Mouse (Mus musculus) kidney, postnatal 0 days (tissue): ENCODE data around the gene Syap1. TPM values are rescaled to one million over a fixed set of nuclear protein-coding genes. Genes with fewer than 3 reads are reported as not detected.

Experiments
- ATAC-seq: fragments of 200-750 bp; cut with Nextera tagmentation; replicated peaks from 2 replicates; pipeline ENCODE4 v1.8.0; 2017; ENCODE audit warnings: low read depth, moderate number of reproducible peaks, moderate TSS enrichment, moderate library complexity; ENCODE audit not compliant: low FRiP score
- DNase-seq: peaks from one replicate; pipeline ENCODE4 v3.0.0-alpha.2; 2016; ENCODE audit warnings: low spot score
- H3K27ac ChIP-seq: fragments of 300-500 bp; sonication (generic); 2 replicates; pipeline ENCODE4 v1.5.1; 2014; ENCODE audit warnings: mild to moderate bottlenecking
- H3K27me3 ChIP-seq: fragments of 300-500 bp; sonication (generic); 2 replicates; pipeline ENCODE4 v1.6.1; 2014; ENCODE audit warnings: low read length, mixed read lengths; ENCODE audit not compliant: insufficient read depth
- H3K36me3 ChIP-seq: fragments of 300-500 bp; sonication (generic); 2 replicates; pipeline ENCODE4 v1.6.1; 2014; ENCODE audit warnings: low read length, mixed read lengths; ENCODE audit not compliant: insufficient read depth
- H3K4me1 ChIP-seq: fragments of 300-500 bp; sonication (generic); replicated peaks from 2 replicates; pipeline ENCODE4 v1.6.1; 2014; ENCODE audit warnings: antibody characterized with exemption, low read length, mixed read lengths; ENCODE audit not compliant: insufficient read depth
- H3K4me2 ChIP-seq: fragments of 300-500 bp; sonication (generic); 2 replicates; pipeline ENCODE4 v1.6.1; 2014; ENCODE audit warnings: mild to moderate bottlenecking, low read length, moderate library complexity, mixed read lengths
- H3K4me3 ChIP-seq: fragments of 300-500 bp; sonication (generic); replicated peaks from 2 replicates; pipeline ENCODE4 v1.5.1; 2014; ENCODE audit warnings: low read depth, low read length
- H3K9ac ChIP-seq: fragments of 300-500 bp; sonication (generic); 2 replicates; pipeline ENCODE4 v1.6.1; 2014; ENCODE audit warnings: low read depth, low read length
- H3K9me3 ChIP-seq: fragments of 300-500 bp; sonication (generic); replicated peaks from 2 replicates; pipeline ENCODE4 v1.6.1; 2016; ENCODE audit warnings: low read length, inconsistent platforms, mixed read lengths
- CTCF ChIP-seq: IDR thresholded peaks from 2 replicates; pipeline ENCODE4 v1.5.1; 2016; ENCODE audit warnings: antibody characterized with exemption, low read depth, mild to moderate bottlenecking, moderate library complexity
- WGBS: fragments of 180-500 bp; shearing (Covaris S2); extraction: QIAGEN DNeasy Blood & Tissue Kit; methylation state at CpG from one replicate; pipeline ENCODE4 v1.1.7; 2014; 5-methylcytosine and 5-hydroxymethylcytosine counted together
- polyA plus RNA-seq: library from polyadenylated mRNA; unstranded; fragments of >200 nt; fragmentation: Nextera tagmentation; extraction: Ambion mirVana; gene quantifications from 2 replicates; pipeline ENCODE4 v1.2.1, GENCODE M21; 2015

Gene Syap1
- polyA plus RNA-seq, 1 experiment from 2014 or later: 62.3 TPM

DNA sequence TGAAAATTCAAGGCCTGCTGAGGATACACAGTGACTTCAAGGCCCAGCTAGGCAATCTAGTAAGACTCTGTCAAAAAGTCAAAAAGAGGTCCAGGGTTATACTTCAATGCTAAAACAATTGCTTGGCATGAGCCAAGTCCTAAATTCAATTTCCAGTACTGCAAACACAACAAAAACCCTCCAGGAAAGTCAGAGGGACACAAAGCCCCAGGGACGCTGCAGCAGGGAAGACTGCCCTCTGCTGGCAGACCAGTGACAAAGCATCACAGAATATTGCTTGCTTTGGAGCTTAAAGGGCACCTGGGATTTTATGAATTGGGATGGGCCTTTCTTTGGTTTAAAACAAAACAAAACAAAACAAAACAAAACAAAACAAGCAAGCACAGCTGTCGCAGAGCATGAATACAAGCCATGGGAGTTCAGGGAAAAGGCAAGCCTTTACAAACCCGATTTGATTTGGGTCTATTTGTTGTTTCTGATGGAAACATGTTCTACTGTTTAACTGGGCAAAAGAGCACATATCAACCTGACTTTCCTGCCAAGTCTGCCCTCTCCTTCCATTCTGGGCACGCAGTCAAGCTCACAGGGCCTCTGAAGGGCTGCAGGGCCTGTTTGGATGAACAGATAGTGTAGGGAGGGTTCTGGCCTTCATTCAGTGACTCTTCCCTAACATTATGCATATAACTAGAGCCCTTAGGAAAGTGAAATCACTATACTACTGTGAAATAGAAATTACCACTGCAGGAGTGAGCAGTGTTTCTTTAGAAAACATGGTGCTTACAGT is 16.3 kb downstream of the Syap1 start:
- Histone ChIP-seq H3K27ac (no peak overlapping the region), H3K4me2 (no peak overlapping the region), H3K36me3 (0 out of 2 replicates have a peak, but pooled peaks cover 4% of the 10 kb centered on the region), H3K9me3 (no peaks in the 10 kb centered on the region), H3K4me3 (no peak overlapping the region), H3K9ac (no peak overlapping the region), H3K27me3 (no peaks in the 10 kb centered on the region), H3K4me1 (no peaks in the 10 kb centered on the region)
- ATAC-seq (no peak), DNase-seq (peak; percentile 4)
- peak; percentile 69 for TF ChIP-seq CTCF
- WGBS: 40% methylated on average over 4 of the region's 4 CpGs

DNA sequence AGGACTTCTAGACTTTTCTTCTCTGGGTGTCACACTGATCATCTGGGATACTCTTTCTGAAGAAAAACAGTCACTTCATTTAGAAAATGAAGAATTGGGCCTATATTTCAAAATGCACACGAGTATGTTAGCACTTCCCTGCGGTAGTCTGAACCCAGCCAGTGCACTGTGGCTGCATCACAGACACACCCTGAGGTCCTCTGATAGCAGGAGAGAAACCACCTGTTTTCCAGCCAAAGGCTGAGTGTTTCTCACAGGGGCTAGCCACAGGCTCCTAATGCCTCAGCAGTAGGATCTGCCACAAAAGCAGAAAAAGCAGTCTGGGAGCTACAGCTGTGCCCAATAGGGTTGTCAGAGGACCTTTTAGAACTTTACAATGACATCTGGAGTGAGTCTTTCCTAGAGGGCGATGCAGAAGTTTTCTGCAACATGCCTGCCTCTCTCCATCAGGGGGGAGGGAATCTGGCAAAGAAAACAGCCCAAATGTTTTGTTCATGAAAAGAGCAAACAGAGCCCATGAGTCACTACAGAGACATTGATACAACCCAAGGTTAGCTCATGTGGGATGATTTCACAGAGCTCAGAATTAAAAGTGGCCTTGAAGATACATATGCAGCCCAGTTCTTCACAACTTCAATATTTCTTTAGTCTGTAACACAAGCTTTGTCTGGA is 19.8 kb downstream of the Syap1 start:
- Histone ChIP-seq H3K36me3 (no peaks in the 10 kb centered on the region), H3K4me3 (no peak overlapping the region), H3K4me1 (no peaks in the 10 kb centered on the region), H3K9me3 (no peaks in the 10 kb centered on the region), H3K4me2 (no peak overlapping the region), H3K9ac (no peak overlapping the region), H3K27me3 (no peaks in the 10 kb centered on the region), H3K27ac (no peak overlapping the region)
- no peak for DNase-seq
- no peak for TF ChIP-seq CTCF
- ATAC-seq: no peak
- 65% methylated on average over 3 of the region's 3 CpGs for WGBS

GRCm38 (mm10) chrX:162848682-162849081 is 39.6 kb downstream of the Syap1 start:
- 90% methylated on average over 1 of the region's 1 CpGs for WGBS
- H3K9ac ChIP-seq: no peak overlapping the region
- H3K36me3 ChIP-seq: no peaks in the 10 kb centered on the region
- no peaks in the 10 kb centered on the region for H3K27me3 ChIP-seq
- no peak overlapping the region for H3K4me3 ChIP-seq
- H3K9me3 ChIP-seq: no peaks in the 10 kb centered on the region
- no peaks in the 10 kb centered on the region for H3K4me1 ChIP-seq
- H3K27ac ChIP-seq: no peak overlapping the region
- DNase-seq (no peak), ATAC-seq (no peak)
- no peak for TF ChIP-seq CTCF
- no peak overlapping the region for H3K4me2 ChIP-seq

GRCm38 (mm10) chrX:162845531-162845930 is 42.7 kb downstream of the Syap1 start:
- Histone ChIP-seq H3K27ac (no peak overlapping the region), H3K4me2 (no peak overlapping the region), H3K4me3 (no peak overlapping the region), H3K9ac (no peak overlapping the region), H3K4me1 (no peaks in the 10 kb centered on the region), H3K36me3 (no peaks in the 10 kb centered on the region), H3K27me3 (no peaks in the 10 kb centered on the region), H3K9me3 (no peaks in the 10 kb centered on the region)
- TF ChIP-seq CTCF: no peak
- ATAC-seq (no peak), DNase-seq (no peak)
- 92% methylated on average over 3 of the region's 3 CpGs for WGBS

GRCm38 (mm10) chrX:162844447-162845100 is 43.7 kb downstream of the Syap1 start:
- no peak for ATAC-seq
- Histone ChIP-seq H3K36me3 (no peaks in the 10 kb centered on the region), H3K27me3 (no peaks in the 10 kb centered on the region), H3K4me1 (no peaks in the 10 kb centered on the region), H3K27ac (no peak overlapping the region), H3K4me3 (no peak overlapping the region), H3K4me2 (no peak overlapping the region), H3K9me3 (no peaks in the 10 kb centered on the region), H3K9ac (no peak overlapping the region)
- 70% methylated on average over 8 of the region's 8 CpGs for WGBS
- no peak for TF ChIP-seq CTCF
- DNase-seq: no peak

- no peaks in the 10 kb centered on the region for H3K36me3 ChIP-seq
- TF ChIP-seq CTCF: no peak
- no peak overlapping the region for H3K4me2 ChIP-seq
- no peak overlapping the region for H3K9ac ChIP-seq
- 45% methylated on average over 3 of the region's 3 CpGs for WGBS
- H3K27me3 ChIP-seq: no peaks in the 10 kb centered on the region
- no peaks in the 10 kb centered on the region for H3K4me1 ChIP-seq
- ATAC-seq (no peak), DNase-seq (no peak)
- H3K4me3 ChIP-seq: no peak overlapping the region
- H3K9me3 ChIP-seq: no peaks in the 10 kb centered on the region
- no peak overlapping the region for H3K27ac ChIP-seq
Observed at GRCm38 (mm10) chrX:162832101-162832500, 56.1 kb downstream of the Syap1 start.
